Mouse (Mus musculus) spleen, postnatal 4 days (tissue): Measurements from ENCODE around the gene Stk32c.

Experiments
- DNase-seq, 2 experiments: peaks; one replicate each; pipeline ENCODE4 v3.0.0; 2022; ENCODE audit warnings: low spot score in 2 of 2

Stk32c gene

GRCm38 (mm10) chr7:139145891-139146290, 67.2 kb downstream of the Stk32c start:
- no peak for DNase-seq

DNA sequence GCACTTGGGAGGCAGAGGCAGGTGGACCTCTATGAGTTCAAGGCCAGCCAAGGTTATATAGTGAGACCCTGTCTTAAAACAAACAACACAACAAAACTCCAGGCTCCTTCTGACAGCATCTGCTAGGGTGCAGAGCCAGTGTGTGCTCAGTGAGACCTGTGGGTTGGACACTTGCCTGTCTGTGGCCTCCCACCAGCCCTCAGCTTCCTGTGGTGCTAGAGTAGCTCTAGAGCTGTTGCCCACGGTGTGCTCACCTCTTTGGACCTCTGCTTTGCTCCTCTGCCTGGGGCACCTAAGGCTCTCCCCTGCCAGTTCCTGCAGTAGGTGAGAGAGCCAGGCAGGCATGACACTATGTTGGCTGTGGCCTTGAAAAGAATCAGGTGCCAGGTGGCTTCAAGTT, 69.3 kb downstream of the Stk32c start:
- no peak for DNase-seq

DNA sequence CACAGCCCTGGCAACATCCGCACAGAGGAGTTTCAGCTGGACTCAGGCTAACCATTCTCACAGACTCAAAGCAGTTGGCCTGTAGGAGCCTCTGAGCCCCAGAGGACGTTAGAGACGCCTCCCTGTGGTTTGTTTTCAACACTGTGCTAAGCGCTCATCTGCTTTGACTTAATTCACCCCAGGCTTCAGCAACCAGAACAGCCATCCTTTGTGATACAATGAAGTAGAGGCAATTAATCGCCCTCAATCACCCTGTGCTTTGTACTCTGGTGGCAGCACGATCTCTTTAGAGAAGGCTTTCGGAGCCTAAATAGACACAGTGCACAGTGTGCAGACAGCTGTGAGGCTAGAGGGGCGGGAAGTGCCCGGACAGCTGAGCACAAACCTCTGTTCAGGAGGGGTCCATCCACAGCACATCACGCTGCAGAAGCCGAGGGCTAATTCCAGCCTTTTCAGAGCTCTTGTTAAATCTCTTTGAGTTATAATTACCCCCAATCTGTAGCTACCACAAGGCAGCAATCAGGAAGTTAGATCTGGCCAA, 73.1 kb downstream of the Stk32c start:
- no peak for DNase-seq

DNA sequence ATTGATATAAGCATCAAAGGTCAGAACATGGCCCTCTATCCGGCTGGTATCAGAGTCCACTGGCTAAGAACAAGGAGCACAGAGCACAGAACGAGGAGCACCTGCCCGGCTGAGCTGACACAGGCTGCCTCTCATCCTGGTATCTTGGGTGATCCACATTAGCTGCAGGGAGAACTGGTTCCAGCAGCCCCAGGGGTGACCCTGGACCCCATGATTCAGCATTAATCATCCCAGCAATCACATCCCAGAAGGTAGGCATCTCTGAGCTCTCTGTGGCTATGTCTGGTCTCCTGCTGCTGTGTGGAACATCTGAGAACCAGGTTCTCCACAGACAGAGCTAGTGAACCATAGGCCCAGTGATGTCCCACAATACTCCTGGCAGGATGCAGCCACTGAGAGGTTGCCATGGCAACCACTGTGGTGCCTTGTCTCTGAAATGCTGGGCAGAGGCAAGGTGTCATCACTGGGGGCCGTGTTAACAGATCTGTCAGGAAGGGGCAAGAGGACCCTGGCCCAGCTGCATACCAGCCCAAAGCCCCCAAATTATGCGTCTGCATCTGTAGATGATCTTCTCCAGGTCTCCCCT, 76.1 kb downstream of the Stk32c start:
- DNase-seq, result no peak

DNA sequence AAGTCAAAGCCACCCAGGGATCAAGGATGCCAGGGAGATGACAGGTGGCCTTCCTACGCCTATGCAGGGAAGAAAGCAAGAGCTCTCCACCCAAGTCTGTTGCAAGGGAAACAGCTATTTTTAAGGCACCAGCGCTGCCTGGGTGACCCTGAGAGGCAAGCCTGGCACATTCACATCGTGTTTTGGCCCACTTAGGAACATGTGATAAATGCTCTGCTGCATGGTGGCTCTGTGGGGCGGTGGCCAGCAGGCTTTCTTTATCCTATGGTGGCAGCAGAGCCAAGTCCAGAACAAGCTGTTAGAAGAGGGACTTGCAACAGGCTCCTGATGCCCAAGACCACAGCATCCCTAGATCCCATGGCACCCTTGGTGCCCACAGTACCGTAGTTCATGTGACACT, 77.9 kb downstream of the Stk32c start:
- DNase-seq, result no peak

DNA sequence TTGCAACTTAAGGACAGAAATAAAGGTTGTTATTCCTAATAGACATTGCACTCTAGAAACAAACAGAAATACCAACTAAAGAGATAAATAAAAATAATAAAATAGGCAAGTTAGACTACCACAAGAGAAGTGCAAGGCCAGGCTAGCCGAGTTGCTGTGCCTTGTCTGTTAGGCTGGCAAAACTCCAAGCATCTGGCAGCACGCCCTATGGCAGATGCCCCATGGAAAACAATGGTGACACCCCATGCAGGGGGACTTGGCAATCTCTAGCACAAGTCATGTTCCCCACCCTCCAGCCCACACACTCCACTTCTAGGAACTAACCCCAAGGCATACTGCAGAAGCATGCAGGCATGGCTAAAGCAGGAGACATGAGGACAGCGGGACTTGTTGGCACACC, 79.7 kb downstream of the Stk32c start:
- no peak for DNase-seq

DNA sequence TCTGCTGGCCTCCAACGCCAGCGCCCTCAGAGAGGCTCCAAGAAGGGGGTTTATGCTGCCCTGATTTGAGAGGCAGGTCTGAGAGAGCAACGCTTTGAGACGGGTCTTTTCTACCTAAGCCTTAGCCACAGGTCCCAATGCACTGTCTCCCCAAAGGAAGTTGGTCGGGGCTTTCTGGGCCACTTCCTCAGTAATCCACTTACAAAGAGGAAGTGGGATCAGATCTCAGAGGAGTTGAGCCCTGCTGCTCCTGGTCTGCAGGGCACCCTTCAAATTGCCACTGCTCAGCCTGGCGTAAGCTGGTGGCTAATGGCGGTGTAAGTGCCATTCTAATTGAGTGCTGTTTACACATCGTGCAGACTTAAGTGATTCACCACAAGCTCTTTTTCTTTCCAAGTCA, 81.6 kb downstream of the Stk32c start:
- DNase-seq, result no peak

- DNase-seq, result no peak
These were observed 82.7 kb downstream of the Stk32c start for GRCm38 (mm10) chr7:139130361-139130760.

GRCm38 (mm10) chr7:139128994-139129393, 84.1 kb downstream of the Stk32c start:
- DNase-seq, result no peak

- DNase-seq, result no peak
These were observed 86.6 kb downstream of the Stk32c start for GRCm38 (mm10) chr7:139126549-139126948.

GRCm38 (mm10) chr7:139125881-139126280, 87.2 kb downstream of the Stk32c start:
- no peak for DNase-seq

GRCm38 (mm10) chr7:139119775-139120153, 93.3 kb downstream of the Stk32c start:
- DNase-seq, result no peak

DNA sequence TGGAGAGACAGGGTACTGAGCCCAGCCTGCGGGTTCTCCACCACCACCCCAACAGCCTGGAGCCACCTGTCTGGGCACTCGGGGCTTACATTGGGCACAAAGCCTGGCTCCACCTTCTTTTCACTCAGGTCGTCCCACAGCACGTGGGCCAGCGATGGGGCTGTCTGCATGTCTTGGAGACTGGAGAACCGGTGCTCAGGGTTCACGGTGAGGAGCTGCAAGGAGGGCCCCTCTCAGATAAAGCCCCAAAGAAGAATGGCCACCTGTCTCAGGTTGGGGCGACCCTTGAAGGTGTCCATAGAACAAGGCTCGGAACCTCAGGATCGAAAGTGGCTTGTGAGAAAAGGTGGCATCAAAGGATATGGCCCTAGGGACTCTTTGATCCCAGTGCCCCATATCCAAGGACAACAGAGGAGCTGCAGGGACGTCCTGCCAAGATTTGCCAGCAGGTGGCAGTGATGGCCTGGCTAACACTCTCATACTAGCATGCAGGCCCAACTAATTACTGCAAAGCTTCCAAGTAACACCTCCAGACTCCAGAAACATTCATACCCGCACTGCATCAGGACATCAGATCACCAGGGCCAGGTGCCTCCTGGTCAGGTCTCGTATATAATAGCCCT, 93.8 kb downstream of the Stk32c start:
- peak; percentile 36 to 74 for DNase-seq

DNA sequence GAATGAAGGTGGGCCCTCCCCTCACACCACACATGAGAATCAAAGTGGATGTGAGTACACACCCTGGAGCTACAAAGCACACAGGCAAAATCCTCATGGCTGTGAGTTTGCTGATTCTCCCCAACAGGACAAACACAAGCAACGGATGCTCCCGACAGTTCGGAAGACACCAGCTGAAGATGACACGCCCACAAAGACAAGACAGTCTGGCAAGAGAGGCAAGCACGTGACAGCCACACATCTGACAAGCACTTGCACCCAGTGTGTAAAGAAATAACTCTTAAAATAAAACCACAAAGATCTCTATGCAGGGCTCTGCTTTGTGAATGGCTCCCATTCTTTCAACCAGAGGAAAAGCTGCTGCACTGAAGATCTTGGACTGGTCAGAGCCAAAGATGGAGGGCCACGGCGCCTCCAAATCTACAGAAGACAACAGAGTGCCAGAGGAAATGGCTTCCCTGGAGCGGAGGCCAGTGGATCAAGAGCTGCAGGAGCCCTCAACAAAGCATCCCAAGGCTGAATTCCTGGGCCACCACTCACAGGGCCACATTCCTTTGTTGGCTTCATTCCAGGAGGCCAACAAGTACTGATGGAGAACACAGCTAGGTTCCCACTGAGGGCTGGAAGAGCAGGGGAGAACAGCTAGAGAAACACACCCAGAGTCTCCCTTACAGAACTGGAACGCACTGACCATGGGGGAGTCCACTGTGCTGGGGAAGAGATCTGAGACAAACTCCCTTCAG, 105.0 kb downstream of the Stk32c start:
- DNase-seq, result no peak

- no peak for DNase-seq
These were observed 107.4 kb downstream of the Stk32c start for GRCm38 (mm10) chr7:139105705-139106104.

DNA sequence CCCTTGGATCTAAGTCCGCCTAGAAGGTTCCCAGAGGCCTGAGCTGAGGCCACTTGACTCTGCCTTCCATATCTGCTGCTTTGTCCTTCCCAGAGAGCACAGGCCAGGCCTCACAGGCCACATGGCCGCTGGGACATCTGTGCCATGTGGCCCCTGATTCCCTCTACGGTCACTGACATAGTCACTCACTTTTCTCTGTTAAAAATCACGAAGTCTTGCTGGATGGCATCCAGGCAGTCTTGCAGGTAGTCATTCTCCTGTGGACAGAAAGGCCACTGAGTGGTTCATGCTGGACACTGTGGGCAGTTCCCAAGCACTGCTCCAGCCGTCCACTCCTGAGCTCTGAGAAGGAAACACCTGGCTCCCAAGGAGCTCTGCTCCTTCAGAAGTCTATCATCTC, 108.0 kb downstream of the Stk32c start:
- DNase-seq, result no peak

GRCm38 (mm10) chr7:139103960-139104381, 109.1 kb downstream of the Stk32c start:
- no peak for DNase-seq

- no peak for DNase-seq
These were observed 111.3 kb downstream of the Stk32c start for GRCm38 (mm10) chr7:139101826-139102225.

- no peak for DNase-seq
These were observed 111.8 kb downstream of the Stk32c start for GRCm38 (mm10) chr7:139101286-139101804.

DNA sequence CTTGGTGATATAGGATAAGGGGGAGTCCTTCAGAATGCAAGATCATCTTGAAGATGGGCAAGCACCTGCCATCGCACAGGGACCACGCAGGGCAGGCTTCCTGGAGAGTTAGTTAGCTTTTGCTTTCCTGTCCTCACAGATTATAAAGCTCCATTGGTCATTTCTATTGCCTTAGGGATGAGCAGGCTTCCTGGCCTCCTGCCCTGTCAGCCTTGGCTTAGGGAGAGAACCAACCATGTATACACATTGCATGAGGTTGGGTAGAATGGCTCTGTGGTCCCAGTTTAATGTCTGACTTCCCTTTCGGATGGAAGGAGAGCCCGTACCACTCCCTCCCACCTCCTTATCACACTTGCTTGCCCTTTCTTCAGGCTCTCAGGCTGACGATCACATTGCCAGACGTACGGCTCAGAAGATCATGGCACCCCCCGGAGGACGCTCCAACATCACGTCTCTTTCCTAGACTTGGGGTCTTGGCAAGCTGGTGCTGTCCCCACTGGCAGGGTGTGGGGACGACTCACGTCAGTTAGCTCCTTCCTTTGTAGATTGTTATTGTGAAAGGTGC, 112.5 kb downstream of the Stk32c start:
- DNase-seq, result no peak

DNA sequence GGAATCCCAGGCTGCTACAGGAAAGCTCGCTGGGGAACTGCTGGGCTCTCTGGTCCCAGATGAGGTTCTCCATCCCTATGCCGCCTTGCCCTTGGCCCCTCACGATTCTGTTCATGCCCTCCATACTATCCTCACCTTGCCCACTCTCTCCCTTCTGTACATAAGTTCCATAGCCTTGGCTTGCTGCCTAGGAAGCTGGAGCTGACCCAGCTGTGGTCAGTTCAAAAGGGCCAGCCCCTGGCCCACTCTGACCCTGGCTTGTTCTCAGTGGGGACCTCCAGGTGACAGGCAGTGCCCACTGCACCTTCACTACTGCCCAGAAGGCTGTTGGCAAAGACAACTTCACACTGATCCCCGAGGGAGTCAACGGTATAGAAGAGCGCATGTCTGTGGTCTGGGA, 116.7 kb downstream of the Stk32c start:
- no peak for DNase-seq

GRCm38 (mm10) chr7:139095282-139095681, 117.8 kb downstream of the Stk32c start:
- no peak for DNase-seq
